Mouse (Mus musculus) hematopoietic stem cell, adult 5-6 weeks (primary cell): ENCODE data around the gene Gm45337. TPM values are rescaled to one million over a fixed set of nuclear protein-coding genes. Genes with fewer than 3 reads are reported as not detected.
"Not testable (repeated sequence)": the region's sequence is repeated elsewhere in the genome, so short reads cannot be mapped to it uniquely, and the experiment has no call there.

Experiments
- ATAC-seq, 2 experiments: fragments of 125-278 bp in 1 of 2; replicated peaks in 1 of 2; 2 replicates each; pipeline ENCODE4 v1.8.0; 2016 to 2017; ENCODE audit warnings: inconsistent platforms in 2 of 2, mild to moderate bottlenecking in 2 of 2, moderate number of reproducible peaks in 2 of 2, low read depth in 1 of 2, moderate TSS enrichment in 1 of 2; ENCODE audit not compliant: low FRiP score in 2 of 2, poor library complexity in 2 of 2, severe bottlenecking in 2 of 2, insufficient read depth in 1 of 2, low TSS enrichment in 1 of 2
- total RNA-seq: library from RNA; stranded (forward); fragments of 172-1452, 232-1000 nt; gene quantifications from 2 replicates; pipeline ENCODE4 v1.2.3, GENCODE M21; 2017

Gene Gm45337
- not detected in 2 replicates for total RNA-seq

DNA sequence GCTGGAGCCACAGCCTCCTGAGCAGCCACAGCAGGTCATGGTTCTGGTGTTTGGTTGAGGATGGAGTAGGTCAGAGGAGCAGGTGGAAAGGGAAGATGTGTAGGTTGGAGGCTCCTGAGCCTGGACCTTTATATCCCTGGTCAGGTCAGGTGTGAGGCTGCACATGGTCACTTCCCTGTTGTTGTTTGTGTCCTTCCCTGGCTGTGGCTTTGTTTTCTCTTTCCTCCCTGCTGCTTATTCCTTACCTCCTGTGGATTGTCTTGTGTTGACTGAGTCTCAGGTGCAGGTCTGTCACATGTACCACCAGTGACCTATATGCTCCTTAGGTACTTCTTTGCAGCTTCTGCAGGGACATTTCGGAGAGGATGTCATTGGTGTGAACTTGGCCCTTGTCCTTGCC lies at the start of gene Gm45337:
TSS of gene Gm45337 (minus strand) at position 101 of the 400 bp plus-strand sequence.
- no peak for ATAC-seq

DNA sequence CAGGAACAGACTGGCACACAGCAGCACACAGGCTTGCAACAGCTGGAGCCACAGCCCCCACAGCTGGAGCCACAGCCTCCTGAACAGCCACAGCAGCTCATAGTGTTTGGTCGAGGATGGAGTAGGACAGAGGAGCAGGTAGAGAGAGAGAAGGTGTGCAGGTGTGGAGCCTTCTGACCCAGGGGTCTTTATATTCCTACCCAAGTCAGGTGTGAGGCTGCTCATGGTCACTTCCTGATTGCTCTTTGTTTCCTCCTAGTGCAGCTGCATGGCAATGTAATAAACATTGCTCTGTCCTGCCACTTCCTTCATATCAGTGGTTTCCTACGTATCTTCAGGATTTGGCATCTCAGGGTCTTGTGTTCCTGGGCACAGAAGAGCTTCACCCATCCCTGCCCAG lies 45.9 kb upstream of the Gm45337 start, which contains the start of gene Gm10153:
TSS of gene Gm10153 (minus strand) at position 101 of the 400 bp plus-strand sequence.
- ATAC-seq: no peak

DNA sequence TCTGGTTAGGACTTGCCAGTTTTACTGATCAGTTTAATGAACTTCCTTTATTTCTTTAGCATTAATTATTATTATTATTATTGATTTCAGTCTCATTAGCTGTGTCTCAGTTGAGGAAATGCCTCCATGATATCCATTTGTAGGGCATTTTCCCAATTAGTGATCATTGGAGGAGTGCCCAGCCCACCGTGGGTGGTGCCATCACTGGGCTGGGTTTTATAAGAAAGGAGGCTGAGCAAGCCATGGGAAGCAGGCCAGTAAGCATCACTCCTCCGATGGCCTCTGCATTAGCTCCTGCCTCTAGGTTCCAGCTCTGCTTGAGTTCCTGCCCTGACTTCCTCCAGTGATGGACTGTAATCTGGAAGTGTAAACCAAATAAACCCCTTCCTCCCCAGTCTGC lies 43.7 kb upstream of the Gm45337 start:
- ATAC-seq: no peak

DNA sequence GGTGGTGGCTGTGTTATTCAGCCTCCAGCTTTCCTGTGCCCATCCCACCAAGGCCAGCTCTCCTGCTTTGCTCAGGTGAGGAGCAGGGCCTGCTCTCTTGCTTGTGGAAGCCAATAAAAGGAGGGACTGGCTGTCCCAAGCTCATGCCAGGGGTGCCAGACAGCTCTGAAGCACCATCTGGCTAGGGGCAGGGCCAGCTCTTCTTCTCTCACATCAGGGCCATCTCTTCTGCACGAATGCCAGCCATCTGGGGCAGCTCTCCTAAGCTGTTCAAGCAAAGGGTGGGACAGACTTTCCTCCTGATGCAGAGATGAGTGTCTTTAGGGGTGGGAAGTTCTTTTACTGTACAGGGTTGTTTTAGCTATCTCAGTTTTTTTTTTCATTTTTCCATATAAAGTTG lies 36.6 kb upstream of the Gm45337 start:
- ATAC-seq: no peak

DNA sequence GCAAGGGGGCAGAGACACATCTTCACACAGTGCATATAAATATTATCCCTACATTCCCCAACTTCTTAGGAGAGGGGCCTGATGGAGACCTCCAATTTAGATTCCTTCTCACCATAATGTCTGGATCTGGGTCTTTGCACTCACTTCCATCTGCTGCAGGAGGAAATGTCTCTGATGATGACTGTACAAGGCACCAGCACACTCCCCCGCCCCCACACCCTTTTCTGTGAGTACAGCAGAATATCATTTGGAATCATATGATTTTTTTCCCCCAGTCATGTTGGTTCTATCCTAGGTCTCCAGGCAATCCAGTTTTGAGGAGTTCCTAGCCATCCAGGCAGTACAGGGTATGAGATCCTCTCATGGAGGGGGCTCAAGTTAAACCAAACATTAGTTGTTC lies 34.3 kb upstream of the Gm45337 start:
- ATAC-seq: no peak

DNA sequence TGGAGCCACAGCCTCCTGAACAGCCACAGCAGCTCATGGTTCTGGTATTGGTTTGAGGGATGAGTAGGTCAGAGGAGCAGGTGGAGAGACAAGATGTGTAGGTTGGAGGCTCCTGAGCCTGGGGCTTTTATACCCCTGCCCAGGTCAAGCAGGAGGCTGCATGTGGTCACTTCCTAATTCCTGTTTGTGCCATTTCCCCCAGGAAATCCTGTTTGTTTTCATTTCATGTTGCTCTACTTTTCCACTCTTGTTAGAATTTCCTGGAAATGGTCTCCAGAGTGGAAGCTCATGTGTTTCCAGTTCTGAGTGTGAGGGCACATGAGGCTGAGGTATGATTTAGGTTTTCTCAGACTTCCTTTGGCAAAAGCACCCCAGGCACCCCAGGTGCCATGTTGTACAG lies 31.5 kb upstream of the Gm45337 start, which contains the start of gene Krtap5-2:
TSS of gene Krtap5-2 (minus strand) at position 101 of the 400 bp plus-strand sequence.
- not testable (repeated sequence) for ATAC-seq

DNA sequence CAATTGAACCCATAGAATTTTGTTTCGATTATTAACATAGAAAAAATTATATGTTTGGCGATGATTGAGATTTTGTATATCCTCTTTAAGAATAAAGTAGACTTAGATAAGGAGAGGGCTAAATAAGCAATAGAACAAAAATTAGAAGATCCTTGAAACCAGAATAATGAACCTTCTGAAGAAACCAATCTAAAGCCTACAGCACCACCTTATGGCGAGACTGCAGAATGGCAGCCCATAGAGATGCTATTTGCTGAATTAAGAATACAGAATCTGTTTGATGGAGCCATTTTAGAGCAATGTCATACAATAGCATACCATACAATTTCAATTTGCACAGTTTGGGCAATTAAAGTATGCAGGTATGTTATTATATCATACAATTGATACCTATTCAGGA lies 25.4 kb upstream of the Gm45337 start:
- ATAC-seq: peak in 1 of 2 experiments; percentile 29; a peak in 1 of 4 replicates

DNA sequence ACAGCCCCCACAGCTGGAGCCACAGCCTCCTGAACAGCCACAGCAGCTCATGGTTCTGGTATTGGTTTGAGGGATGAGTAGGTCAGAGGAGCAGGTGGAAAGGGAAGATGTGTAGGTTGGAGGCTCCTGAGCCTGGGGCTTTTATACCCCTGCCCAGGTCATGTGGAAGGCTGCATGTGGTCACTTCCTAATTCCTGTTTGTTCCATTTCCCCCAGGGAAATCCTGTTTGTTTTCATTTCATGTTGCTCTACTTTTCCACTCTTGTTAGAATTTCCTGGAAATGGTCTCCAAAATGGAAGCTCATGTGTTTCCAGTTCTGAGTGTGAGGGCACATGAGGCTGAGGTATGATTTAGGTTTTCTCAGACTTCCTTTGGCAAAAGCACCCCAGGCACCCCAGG lies 21.2 kb upstream of the Gm45337 start, which contains the start of gene Gm4553:
TSS of gene Gm4553 (minus strand) at position 101 of the 400 bp plus-strand sequence.
- not testable (repeated sequence) for ATAC-seq

DNA sequence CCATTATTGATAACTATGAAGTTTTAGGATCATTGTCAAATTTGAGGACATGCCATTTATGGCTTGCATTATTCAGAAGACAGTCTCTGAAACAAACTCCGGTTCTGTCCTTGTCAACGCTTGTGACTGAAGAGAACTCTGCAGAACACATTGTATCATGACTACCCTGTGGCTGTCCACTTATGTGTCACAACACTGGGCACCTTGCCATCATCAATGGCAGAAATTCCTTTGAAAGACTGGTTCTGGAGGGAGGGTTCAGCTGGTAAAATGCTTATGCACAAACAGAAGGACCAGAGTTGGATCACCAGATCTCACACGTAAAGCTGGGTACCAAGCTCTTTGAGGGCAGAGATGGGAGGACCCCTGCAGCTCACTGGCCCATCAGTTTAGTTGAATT lies 15.0 kb upstream of the Gm45337 start:
- ATAC-seq: no peak

DNA sequence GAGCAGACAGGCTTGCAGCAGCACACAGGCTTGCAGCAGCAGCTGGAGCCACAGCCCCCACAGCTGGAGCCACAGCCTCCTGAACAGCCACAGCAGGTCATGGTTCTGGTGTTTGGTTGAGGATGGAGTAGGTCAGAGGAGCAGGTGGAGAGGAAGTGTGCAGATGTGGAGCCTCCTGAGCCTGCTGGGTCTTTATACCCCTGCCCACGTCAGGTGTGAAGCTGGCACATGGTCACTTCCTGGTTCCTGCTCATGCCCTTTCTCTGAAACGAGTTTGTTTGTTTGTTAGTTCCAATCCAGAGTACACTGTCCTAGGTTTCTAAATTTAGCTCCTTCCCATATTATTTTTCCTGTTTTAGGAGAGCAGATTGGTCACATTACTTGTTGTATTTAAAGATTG lies 12.6 kb upstream of the Gm45337 start, which contains the start of gene Gm29735:
TSS of gene Gm29735 (minus strand) at position 101 of the 400 bp plus-strand sequence.
- ATAC-seq: not testable (repeated sequence)

DNA sequence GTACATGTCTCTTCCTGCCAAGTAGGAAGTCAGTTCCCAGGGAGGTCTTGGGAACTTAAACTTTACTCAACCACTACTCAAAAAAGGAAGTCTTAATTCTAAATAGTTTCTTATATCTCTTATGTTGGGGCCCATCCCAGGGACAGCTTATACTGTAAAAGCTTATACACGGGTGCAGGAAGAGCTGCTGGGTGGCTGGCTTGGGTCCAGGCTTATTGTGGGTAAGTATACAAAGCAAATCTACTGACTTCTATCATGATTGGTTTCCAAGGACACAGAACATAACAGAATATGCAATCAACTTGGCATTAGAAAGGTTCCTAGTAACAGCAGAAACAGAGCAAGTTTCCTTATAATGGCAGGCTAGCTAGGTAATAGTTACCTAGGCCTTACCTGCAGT lies 10.9 kb upstream of the Gm45337 start:
- no peak for ATAC-seq

DNA sequence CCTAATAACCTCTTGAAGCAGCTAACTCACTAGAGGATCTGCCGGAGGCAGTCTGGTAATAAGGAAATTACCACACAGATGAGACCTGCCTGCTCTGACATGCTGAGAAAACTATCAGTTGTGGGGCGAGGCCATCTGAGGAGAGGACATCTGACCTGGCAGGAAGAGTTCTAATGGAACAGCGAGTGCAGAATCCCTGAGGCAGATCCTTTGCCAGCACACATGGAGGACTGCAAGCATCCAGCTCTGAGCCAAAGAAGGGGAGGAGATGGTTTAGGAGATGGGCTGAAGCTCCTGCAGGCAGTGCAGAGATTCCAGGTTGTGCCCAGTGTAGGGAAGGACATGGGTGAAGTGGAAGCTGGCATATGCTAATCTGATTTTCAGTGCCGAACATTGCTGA lies 7.8 kb upstream of the Gm45337 start:
- ATAC-seq: no peak

DNA sequence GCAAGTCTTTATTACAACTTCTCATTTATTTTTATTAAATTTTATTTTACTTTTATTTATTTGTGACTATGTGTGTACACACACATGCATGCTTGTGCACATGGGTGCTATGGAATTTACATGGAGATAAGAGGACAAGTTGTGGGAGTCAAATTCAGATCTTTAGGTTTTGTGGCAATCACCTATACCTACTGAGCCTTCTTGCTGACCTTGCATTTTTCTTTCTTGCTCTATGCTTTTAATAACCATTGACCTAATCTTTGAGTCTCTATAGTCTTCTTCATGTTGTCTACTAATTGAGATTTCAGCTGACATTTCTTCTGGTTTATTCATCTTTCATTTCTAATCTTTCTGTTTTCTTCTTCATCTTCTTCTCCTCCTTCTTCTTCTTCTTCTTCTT lies 4.2 kb upstream of the Gm45337 start:
- no peak for ATAC-seq

DNA sequence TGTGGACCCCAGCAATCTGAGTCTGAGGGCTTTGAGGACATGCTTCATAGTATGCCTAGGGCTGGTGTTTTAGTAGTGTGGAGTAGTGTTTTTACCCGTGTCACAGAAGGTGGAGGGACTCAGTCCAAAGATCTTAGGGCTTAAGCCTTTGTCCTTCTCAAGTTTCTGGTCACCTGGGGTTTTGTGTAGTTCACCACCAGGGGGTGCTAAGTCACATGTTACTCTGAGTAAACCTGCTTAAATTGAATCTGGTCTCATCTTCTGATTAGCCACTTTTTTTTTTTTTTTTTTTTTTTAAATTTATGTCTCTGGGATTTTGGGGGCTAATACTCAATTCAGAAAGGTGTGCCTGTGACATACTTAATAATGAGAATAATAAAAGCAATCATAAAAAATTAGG lies 1.6 kb upstream of the Gm45337 start:
- ATAC-seq: no peak

DNA sequence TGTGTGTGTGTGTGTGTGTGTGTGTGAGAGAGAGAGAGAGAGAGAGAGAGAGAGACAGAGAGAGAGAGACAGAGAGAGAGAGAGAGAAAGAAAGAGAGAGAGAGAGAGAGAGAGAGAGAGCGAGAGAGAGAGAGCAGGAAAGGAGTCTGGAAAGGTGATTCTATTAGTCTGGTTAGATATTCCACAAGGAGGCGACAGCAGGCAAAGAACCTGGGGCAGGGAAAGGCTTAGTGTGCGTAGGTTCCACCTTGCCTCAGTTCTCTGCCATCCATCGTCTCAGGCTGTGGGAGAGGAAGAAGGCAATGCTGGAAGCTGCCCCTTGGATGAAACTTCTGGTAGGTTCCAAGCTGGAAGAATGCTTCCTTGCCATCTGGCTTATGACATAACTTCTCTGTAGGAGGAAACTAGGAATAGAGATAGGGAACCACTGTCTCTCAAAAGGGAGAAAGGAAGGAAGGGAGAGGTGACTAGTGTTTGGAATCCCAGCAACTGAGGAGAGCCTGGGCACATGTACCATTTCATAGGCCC lies 1.1 kb upstream of the Gm45337 start:
- no peak for ATAC-seq

DNA sequence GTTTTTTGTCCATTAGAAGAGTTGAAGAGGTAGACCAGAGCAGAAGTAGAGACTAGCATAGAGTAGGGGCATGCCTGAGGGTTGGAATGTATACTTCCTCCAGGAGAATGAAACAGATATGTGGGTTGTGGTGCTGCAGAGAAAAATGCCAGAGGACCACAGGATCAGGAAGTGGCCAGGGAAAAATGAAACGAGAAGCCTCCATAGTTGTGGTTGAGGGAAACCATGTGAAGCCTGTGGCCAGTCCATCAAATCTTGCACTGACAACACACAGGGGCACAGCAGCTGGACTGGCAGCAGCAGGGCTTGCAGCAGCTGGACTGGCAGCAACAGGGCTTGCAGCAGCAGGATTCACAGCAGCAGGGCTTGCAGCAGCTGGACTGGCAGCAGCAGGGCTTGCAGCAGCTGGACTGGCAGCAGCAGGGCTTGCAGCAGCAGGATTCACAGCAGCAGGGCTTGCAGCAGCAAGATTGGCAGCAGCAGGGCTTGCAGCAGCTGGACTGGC lies 849 bp downstream of the Gm45337 start:
- ATAC-seq: peak; percentile 32 to 49; a peak in 3 of 4 replicates

DNA sequence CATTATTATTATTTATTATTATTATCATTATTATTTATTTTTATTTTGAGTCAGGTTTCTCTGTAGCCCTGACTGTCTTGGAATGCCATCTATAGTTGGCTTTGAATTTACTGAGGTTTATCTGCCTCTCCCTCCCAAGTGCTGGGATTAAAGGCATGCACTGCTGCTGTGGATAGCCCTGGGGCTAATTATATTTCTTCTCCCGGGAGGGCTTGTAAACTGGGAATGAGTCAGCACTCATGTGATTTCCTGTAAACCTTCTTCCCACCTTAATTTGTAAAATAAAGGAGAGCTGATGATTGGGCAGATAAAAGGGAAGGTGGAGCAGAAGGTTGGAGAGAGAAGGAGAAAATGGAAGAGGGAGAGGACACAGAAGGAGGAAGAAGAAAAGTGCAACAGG lies 3.7 kb downstream of the Gm45337 start:
- ATAC-seq: no peak

DNA sequence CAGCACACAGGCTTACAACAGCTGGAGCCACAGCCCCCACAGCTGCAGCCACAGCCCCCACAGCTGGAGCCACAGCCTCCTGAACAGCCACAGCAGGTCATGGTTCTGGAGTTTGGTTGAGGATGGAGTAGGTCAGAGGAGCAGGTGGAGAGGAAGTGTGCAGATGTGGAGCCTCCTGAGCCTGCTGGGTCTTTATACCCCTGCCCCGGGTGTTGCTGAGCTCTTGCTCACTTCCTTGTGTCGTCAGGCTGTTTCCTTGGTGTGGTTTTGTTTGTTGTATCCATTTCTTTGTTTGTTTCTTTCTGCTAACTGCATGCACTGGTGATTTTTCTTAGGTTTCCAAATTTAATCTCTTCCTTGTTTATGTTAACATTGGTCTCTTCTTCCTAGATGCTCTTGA lies 8.5 kb downstream of the Gm45337 start, which contains the start of gene Gm39115:
TSS of gene Gm39115 (minus strand) at position 101 of the 400 bp plus-strand sequence.
- ATAC-seq: not testable (repeated sequence)
